Mouse (Mus musculus): ENCODE results near the gene Ap5z1. TPM values are rescaled to one million over a fixed set of nuclear protein-coding genes. Genes with fewer than 3 reads are reported as not detected.

Gene Ap5z1
- polyA plus RNA-seq, 1 experiment, result 50.6 TPM

DNA sequence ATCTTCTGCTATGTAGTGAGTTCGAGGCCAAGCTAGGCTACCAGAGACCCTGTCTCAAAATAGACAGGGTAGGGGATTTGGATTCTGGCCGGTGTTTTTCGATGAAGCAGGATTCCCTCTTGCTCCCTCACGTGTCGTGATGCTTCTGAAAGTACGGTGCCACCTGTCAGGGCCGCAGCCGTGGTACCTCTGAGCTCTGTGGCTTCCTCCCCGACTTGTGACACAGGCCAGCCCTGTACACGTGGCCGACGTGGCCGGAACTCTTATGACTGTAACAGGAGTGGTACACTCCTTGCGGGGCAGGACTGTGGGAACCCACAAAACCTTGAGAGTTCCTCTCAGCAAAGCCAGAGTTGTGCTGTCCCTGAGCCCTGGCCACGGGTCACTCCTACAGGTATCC, 28.0 kb upstream of the Ap5z1 start:
- Histone ChIP-seq H3K4me1 (ENCODE audit: control insufficient read depth, insufficient read depth, low read length) (peaks cover 32% of the 10 kb centered on the region), H3K4me3 (replicated peaks; ENCODE audit: extremely low read depth, low read depth, low read length) (no peak overlapping the region)
- no peak for DNase-seq
- TF ChIP-seq CTCF (IDR thresholded peaks at IDR 0.05; ENCODE audit: insufficient read depth, low read length), result no peak
- no peak for TF ChIP-seq POLR2A (IDR thresholded peaks at IDR 0.05; ENCODE audit: borderline replicate concordance, extremely low read depth, low read depth, low read length)
- 95% methylated on average over 15 of the region's 15 CpGs for WGBS

DNA sequence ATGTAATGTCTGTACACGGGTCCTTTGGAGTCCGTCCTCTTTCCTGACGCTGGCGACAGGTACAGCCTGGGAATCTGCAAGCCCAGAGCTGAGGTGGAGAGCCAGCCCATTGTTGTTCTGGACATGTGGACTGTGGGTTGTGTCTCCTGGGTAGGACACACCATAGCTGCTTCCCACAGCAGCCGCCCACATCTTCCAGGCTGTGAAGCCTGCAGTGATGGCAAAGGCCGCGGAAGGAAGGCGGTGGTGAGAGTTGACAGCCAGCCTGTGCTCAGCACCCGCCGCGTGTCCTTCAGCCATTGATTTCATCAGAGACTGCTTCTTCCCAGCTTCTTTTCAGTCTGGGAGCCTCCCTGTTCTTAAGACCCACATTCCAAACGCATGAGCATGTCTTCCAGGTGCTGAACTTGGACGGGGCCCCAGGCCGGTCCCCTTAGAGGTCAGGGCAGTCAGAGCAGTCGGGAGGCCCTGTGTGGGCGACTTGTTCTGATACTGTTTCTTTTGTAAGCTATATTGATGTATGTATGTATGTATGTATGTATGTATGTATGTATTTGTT, 25.3 kb upstream of the Ap5z1 start:
- DNase-seq, result no peak
- Histone ChIP-seq H3K4me3 (replicated peaks; ENCODE audit: extremely low read depth, low read depth, low read length) (no peak overlapping the region), H3K4me1 (ENCODE audit: control insufficient read depth, insufficient read depth, low read length) (peaks cover 40% of the 10 kb centered on the region)
- 74% methylated on average over 16 of the region's 16 CpGs for WGBS
- TF ChIP-seq POLR2A (IDR thresholded peaks at IDR 0.05; ENCODE audit: borderline replicate concordance, extremely low read depth, low read depth, low read length), result no peak
- no peak for TF ChIP-seq CTCF (IDR thresholded peaks at IDR 0.05; ENCODE audit: insufficient read depth, low read length)

DNA sequence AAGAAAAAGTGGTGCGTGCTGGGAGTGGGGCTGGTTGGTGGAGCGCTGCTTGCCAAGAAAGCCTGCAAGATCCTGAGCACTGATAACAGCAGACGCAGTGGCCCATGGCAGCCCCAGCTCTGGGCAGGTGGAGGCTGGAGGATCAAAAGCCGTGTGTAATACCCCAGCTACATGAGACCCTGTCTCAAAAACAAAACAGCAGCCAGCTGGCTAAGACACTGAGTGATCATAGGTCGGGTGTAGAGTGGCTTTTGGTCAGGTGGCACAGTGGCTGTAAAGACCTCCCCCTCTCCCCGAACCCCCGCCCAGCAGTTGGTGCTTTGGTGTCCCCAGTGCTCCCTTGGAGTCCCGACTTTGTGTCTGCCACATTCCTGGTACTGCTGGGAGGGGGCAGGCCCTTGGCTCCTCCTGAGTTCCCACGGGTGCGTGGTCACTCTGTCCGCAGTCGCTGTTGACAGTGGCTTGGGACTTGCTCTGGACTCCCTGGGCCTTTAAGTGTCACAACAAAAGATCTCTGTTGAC, 23.8 kb upstream of the Ap5z1 start:
- peaks cover 54% of the 10 kb centered on the region for H3K4me1 ChIP-seq (ENCODE audit: control insufficient read depth, insufficient read depth, low read length)

DNA sequence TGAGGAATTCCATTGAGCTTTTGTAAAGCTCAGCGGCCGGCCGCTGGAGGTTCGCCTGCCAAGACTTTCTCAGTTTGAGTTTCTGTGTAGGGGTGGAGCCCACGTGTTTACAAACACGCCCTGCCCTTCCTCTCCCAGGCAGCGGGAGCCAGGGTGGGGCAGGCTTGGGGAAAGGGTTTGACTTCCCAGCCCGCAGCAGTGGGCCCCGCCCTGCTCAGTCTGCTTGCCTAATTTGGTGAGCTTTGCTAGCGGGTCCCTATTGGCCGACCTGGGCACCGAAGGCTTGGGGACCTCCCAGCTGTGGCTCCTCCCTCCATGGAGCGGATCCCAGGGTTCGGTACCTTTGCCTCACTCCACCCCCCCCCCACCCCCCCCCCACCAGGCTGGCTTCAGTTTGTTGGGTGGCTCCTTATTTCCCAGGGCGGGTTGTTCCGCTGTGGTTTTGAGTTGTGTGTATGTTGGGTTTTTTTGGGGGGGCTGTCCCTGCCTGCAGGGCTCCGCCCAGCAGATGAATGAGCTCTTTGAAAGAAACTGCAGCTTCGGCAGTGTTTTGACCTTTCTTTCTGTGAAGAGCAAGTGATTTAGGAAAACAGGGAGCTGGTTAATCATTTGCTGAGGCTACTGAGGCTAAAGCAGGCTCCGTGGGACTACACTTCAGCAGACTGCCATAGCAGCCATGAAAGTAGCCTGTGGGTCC, 23.1 kb upstream of the Ap5z1 start:
- TF ChIP-seq POLR2A (IDR thresholded peaks at IDR 0.05; ENCODE audit: borderline replicate concordance, extremely low read depth, low read depth, low read length) (no peak; the same call in 1 of the 2 replicates), CTCF (IDR thresholded peaks at IDR 0.05; ENCODE audit: insufficient read depth, low read length) (no peak)
- peaks cover 59% of the 10 kb centered on the region for H3K4me1 ChIP-seq (ENCODE audit: control insufficient read depth, insufficient read depth, low read length)
- peak; percentile 90 for DNase-seq
- 0% methylated on average over 19 of the region's 19 CpGs for WGBS
- H3K4me3 ChIP-seq (replicated peaks; ENCODE audit: extremely low read depth, low read depth, low read length), result peak overlapping the region; percentile 41

More for the DNA sequence above, 23.8 kb upstream of the Ap5z1 start:
- 3% methylated on average over 12 of the region's 12 CpGs for WGBS
- H3K4me3 ChIP-seq (replicated peaks; ENCODE audit: extremely low read depth, low read depth, low read length), result peak overlapping the region; percentile 12
- TF ChIP-seq CTCF (IDR thresholded peaks at IDR 0.05; ENCODE audit: insufficient read depth, low read length) (no peak), POLR2A (IDR thresholded peaks at IDR 0.05; ENCODE audit: borderline replicate concordance, extremely low read depth, low read depth, low read length) (no peak)
- DNase-seq, result no peak

DNA sequence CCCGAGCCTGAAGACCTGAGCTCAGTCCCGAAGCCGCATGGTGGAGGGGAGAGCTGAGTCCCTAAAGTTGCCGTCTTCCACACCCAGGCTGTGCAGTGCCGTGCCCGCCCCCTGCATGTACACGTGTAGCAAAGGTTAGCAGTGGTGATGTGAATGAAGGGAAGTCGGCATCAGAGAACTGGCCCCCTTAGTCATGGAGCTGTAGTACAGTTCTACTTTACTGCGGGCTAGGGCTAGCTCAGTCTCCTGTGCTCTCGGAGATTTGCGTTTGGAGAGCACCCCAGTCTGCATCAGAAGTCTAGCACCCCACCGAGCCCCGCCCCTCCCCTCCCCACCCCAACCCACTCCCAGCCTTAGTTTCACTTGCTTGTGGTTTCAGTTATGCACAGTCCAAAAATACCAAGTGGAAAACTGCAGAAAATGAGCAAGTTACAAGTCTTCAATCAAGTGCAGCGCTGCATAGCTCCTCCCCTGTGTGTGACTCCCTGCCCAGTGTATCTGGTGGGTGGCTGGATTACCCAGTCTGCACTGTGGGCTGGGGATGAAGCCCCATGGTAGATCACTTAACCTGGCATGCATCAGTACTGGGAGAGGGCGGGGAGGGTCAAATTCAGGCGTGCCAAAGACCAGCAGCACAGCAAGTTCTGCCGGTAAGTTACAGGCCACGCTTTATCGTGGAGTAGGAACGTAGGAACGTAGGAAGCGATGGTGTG, 22.3 kb upstream of the Ap5z1 start:
- peaks cover 61% of the 10 kb centered on the region for H3K4me1 ChIP-seq (ENCODE audit: control insufficient read depth, insufficient read depth, low read length)
- no peak for DNase-seq
- no peak for TF ChIP-seq CTCF (IDR thresholded peaks at IDR 0.05; ENCODE audit: insufficient read depth, low read length)
- TF ChIP-seq POLR2A (IDR thresholded peaks at IDR 0.05; ENCODE audit: borderline replicate concordance, extremely low read depth, low read depth, low read length), result no peak
- peak overlapping the region; percentile 41 for H3K4me3 ChIP-seq (replicated peaks; ENCODE audit: extremely low read depth, low read depth, low read length)
- 39% methylated on average over 22 of the region's 22 CpGs for WGBS

DNA sequence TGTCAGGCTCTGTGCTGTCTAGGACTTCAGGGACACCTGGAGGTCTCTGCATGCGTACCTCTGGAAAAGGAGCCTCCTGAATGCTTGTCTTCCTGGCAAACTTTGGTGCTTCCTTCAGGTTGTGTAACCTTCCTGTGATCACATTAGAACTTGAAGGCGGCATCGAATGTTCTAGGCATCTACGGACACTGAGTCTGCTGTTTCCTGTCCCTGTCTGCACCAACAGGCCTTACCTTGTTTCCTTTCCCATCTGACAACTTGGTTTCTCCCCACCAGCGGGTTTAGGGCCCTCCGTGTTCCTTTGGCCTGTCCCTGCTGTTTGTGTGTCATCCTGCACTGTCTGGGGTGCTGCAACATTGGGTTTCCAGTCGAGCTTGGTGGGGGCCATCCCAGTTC, 21.7 kb upstream of the Ap5z1 start:
- Histone ChIP-seq H3K4me1 (ENCODE audit: control insufficient read depth, insufficient read depth, low read length) (peaks cover 61% of the 10 kb centered on the region), H3K4me3 (replicated peaks; ENCODE audit: extremely low read depth, low read depth, low read length) (no peak overlapping the region)
- TF ChIP-seq POLR2A (IDR thresholded peaks at IDR 0.05; ENCODE audit: borderline replicate concordance, extremely low read depth, low read depth, low read length) (no peak), CTCF (IDR thresholded peaks at IDR 0.05; ENCODE audit: insufficient read depth, low read length) (no peak)
- 55% methylated on average over 7 of the region's 7 CpGs for WGBS
- no peak for DNase-seq

DNA sequence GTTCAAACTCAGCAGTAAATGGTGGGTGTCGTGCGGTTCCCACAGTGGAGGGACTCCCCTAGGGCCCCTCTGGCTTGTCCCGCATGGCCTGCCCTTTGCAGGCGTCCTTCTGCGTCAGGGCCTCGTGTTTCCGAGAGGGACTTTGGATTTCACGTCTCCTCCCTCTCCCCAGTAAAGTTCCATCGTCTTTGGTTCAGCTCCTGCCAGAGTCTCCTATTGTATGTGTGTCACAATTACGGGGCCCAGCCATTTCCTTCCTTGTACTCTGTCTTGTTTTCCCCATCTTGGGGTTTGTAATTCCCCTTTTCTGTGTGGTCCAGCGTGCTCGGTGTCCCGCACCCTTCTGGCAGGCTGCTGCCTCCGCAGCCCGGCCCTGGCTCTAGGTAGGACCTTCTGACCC, 20.2 kb upstream of the Ap5z1 start:
- no peak overlapping the region for H3K4me3 ChIP-seq (replicated peaks; ENCODE audit: extremely low read depth, low read depth, low read length)
- no peak for DNase-seq
- peaks cover 63% of the 10 kb centered on the region for H3K4me1 ChIP-seq (ENCODE audit: control insufficient read depth, insufficient read depth, low read length)
- 59% methylated on average over 15 of the region's 15 CpGs for WGBS
- TF ChIP-seq POLR2A (IDR thresholded peaks at IDR 0.05; ENCODE audit: borderline replicate concordance, extremely low read depth, low read depth, low read length) (no peak), CTCF (IDR thresholded peaks at IDR 0.05; ENCODE audit: insufficient read depth, low read length) (no peak)

DNA sequence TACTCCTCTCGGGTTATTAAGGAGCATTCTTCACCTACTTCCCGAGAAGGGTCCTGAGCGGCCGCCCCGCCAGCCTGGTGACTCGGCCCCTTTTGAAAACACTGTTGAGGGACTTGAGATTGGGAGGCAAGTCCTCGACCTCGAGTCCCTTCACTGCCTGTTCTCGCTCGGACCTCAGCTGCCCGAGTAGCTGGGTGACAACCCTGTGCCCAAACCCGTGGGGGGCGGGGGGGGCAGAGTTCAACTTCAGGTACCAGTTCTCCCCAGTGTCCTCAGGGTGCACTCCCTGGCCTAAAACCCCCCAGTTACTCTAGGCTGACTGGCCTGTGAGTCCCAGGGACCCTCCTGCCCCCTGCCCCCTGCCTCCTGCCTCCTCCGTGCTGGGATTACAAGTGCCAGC, 19.8 kb upstream of the Ap5z1 start:
- no peak for TF ChIP-seq POLR2A (IDR thresholded peaks at IDR 0.05; ENCODE audit: borderline replicate concordance, extremely low read depth, low read depth, low read length)
- TF ChIP-seq CTCF (IDR thresholded peaks at IDR 0.05; ENCODE audit: insufficient read depth, low read length), result no peak
- WGBS, result 57% methylated on average over 14 of the region's 14 CpGs
- DNase-seq, result no peak
- Histone ChIP-seq H3K4me3 (replicated peaks; ENCODE audit: extremely low read depth, low read depth, low read length) (no peak overlapping the region), H3K4me1 (ENCODE audit: control insufficient read depth, insufficient read depth, low read length) (peaks cover 59% of the 10 kb centered on the region)

DNA sequence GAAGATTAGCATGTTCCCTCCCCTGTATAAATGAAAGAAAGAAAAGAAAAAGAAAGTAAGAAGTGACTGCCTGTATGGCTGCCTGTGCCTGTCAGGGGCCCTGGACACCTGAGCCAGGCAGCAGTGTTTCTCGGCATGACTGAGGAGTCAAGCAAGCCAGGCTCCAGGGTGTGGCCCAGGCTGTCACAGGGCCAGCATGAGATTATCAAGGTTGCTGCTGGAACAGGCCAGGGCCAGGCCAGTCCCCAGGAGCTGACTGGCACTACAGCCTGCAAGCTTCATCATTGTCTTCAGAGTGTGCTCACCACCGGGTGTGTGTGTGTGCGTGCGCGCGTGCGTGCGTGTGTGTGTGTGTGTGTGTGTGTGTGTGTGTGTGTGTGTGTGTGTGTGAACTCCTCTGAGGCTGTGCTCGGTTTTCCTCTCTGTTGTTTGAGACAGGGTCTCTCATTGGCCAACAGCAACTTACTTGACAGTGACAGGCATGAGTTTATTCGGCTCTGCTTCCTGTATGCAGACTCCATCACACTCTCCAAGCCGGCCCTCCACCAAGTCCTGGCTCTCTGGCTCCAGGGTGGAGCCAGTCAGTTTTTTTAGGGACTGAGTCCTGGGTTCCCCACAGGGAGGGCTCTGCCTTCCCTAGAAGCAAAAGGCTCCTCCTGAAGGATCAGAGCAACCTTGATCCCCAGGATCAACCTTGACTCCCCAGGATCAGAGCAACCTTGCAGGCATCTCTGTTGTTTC, 18.8 kb upstream of the Ap5z1 start:
- Histone ChIP-seq H3K4me3 (replicated peaks; ENCODE audit: extremely low read depth, low read depth, low read length) (no peak overlapping the region), H3K4me1 (ENCODE audit: control insufficient read depth, insufficient read depth, low read length) (peaks cover 51% of the 10 kb centered on the region)
- 29% methylated on average over 11 of the region's 11 CpGs for WGBS
- no peak for TF ChIP-seq POLR2A (IDR thresholded peaks at IDR 0.05; ENCODE audit: borderline replicate concordance, extremely low read depth, low read depth, low read length)
- no peak for TF ChIP-seq CTCF (IDR thresholded peaks at IDR 0.05; ENCODE audit: insufficient read depth, low read length)
- DNase-seq, result no peak

Measured in lung, adult 2 months (tissue).